Mouse (Mus musculus): Measurements from ENCODE around the gene Cxcl14. TPM values are rescaled to one million over a fixed set of nuclear protein-coding genes. Genes with fewer than 3 reads are reported as not detected.

The Cxcl14 gene
- not detected in 4 replicates for total RNA-seq (2023; ENCODE audit: inconsistent age)

DNA sequence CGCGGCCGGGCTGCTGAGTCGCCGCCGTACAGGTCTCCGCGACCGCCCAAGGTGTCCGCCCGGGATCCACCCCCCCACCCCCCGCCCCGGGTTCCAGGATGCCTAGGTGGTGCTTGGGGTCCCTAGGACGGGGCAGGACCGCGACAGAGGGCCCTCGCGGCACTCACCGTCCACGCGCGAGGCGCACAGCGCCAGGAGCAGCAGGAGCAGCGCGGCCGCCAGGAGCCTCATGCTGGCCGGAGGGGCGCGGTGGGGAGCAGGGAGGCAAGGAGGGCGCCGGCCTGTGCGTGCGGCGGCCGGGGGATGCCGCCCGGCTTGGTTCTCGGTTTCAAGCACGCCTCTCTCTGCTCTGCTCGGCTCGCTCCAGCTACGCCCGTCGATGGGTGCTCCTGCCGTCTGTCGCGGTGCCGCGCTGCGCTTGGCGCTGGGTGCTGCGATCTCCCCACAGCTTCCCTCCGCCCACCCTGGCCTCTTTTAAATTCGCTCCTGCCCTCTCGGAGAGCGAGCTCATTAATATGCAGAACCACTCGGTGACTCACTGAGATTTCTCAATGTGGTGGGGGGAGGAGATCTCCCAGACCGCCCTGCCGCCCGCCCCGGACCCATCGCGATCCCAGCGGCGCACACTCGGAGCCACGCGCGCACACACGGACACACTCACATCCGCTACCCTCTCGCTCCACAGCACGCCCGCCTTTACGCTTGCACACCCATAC, at the start of gene Cxcl14:
Cxcl14 (minus strand) TSS at position 609 of the 716 bp plus-strand sequence.

GRCm38 (mm10) chr13:56251924-56252619, 44.3 kb downstream of the Cxcl14 start, which contains the start of gene Neurog1:
Gene Neurog1 (minus strand): TSS chr13:56252163.

Other genes starting within 250 kb of the Cxcl14 start
- gene H2afy, start 160.2 kb downstream of the Cxcl14 start, total RNA-seq (2023; ENCODE audit: inconsistent age): 266 to 318 TPM (median 301 TPM) in 4 replicates
- 1.7 to 2.4 TPM (median 2.2 TPM) in 4 replicates for gene Tifab, start 117.7 kb downstream of the Cxcl14 start, total RNA-seq (2023; ENCODE audit: inconsistent age)
- not detected in 4 replicates for gene Neurog1, start 44.4 kb downstream of the Cxcl14 start, total RNA-seq (2023; ENCODE audit: inconsistent age)
- gene Gm3045, start 130.0 kb upstream of the Cxcl14 start, total RNA-seq (2023; ENCODE audit: inconsistent age): not detected in 4 replicates
- not detected in 4 replicates for gene Slc25a48, start 141.8 kb upstream of the Cxcl14 start, total RNA-seq (2023; ENCODE audit: inconsistent age)
- not detected in 4 replicates for gene Il9, start 185.7 kb upstream of the Cxcl14 start, total RNA-seq (2023; ENCODE audit: inconsistent age)
- 1.1 to 1.2 TPM (median 1.1 TPM) in 4 replicates for gene Fbxl21, start 225.9 kb upstream of the Cxcl14 start, total RNA-seq (2023; ENCODE audit: inconsistent age)

All from B cell, adult (primary cell).